Mouse (Mus musculus): Measurements from ENCODE around the gene Ank2. TPM values are rescaled to one million over a fixed set of nuclear protein-coding genes. Genes with fewer than 3 reads are reported as not detected.

The Ank2 gene
- polyA plus RNA-seq, 3 experiments from 2014 or later, result 0.41 to 0.54 TPM; not detected in 1

DNA sequence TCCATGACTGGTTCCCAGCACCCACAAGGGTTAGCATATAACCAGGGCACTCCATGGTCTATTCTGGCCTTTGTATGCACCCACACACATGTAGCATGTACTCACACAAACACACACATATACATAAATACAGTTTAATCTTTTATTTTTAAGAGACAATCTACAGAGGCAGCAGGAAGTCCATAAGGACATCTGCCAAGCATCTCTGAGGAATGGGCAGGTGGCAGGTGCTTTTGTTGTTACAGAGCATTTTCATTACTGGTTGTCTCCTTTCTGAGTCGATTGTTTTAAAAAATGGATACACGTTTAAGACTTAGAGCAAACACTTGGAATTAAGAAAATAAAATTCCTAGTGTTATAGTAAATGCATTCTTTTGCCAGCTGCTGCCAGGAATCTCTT, 390.7 kb downstream of the Ank2 start:
- ATAC-seq, result no peak

DNA sequence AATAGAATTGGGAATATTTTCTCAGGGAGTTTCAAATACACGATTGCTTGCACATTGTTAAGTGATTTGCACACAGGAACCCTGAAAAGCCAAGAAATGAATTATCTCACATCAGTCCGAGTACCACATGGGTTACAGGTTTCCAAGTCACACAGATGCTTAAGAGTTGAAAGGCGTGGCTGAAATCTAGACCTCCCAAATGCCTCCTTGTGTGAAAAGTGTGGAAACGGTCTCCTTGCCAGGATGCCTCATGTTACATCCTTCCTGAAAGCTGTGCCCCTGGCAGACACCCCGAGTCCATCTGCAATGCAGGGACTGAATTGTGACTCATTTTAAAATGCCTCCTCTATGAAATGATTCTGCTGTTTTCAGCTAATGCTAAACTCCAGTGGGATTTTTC, 391.9 kb downstream of the Ank2 start:
- ATAC-seq, result no peak

DNA sequence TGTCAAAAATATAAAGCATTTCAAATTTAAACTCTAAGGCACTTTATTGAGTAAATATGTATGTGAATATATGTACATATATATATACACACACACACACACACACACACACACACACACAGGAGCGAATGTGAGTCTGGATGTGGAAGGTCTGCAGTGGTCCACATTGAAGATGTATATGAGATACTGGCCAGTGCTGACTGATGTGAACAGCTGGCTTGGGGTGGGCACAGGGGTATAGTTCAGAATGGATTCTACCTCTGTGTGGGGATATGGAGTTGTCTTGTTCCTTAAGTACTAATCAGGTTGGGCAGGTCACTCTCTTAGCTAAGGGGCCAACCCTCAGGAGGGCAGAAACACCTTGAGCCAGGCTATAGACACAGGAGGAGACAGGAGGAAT, 397.8 kb downstream of the Ank2 start:
- no peak for ATAC-seq

DNA sequence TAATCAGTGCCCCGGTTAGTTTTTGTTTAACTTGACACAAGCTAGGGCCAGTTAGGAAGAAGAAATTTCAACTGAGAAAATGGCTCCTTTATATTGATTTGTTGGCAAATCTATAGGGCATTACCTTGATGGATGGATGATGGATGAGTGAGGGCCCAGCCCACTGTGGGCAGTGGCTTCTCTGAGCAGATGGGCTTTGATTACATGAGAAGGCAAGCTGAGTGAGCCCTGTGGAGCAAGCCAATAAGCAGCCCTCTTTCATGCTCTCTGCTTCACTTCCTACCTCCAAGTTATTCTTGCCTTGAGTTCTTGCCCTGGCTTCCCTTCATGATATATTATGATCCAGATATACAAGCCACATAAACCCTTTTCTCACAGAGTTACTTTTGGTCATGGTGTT, 401.4 kb downstream of the Ank2 start:
- no peak for ATAC-seq

GRCm38 (mm10) chr3:127097106-127097505, 402.0 kb downstream of the Ank2 start:
- ATAC-seq, result no peak

DNA sequence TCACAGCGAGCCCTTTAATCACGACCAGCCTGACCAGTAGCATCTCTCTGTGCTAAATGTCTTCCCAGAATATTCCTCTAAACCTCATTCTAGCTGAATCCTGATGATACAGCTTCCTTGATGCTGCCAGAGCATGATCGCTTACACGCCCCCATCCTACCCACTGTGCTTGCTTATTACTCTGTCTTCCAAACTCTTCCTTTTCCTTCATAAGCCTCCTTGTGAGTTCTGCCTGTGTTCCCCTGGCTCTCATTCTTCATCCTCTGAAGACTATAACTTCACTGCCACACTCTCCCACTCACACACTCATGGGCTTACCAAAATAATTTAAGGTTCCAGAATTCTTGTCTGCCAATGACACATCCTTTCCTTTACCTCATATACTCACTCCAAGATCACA, 405.5 kb downstream of the Ank2 start:
- no peak for ATAC-seq

- ATAC-seq, result no peak
Measured at GRCm38 (mm10) chr3:127087574-127087973, 411.6 kb downstream of the Ank2 start.

DNA sequence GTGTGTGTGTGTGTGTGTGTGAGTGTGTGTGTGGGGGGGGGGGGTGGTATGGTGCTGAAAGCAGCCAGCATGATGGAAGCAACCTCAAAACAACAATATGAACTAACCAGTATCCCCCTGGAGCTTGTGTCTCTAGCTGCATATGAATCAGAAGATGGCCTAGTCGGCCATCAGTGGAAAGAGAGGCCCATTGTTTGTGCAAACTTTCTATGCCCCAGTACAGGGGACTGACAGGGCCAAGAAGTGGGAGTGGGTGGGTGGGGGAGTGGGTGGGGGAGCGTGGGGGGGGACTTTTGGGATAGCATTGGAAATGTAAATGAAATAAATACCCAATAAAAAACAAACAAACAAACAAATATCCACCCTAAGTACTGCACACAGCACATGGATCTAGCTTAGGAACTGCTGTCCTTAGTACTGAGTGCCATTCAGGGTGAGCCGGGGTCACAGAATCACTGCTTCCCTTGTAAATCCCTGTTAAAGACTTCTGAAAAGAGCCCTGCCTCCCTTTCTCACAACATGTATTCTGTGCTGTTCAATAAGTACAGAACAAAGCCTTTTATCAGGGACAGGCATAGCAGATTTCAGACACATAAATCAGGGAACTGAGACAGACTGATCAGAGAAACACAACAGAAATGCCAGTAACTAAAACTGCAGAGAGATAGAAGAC, 412.2 kb downstream of the Ank2 start:
- no peak for ATAC-seq

- no peak for ATAC-seq
Measured at GRCm38 (mm10) chr3:127077369-127077768, 421.8 kb downstream of the Ank2 start.

DNA sequence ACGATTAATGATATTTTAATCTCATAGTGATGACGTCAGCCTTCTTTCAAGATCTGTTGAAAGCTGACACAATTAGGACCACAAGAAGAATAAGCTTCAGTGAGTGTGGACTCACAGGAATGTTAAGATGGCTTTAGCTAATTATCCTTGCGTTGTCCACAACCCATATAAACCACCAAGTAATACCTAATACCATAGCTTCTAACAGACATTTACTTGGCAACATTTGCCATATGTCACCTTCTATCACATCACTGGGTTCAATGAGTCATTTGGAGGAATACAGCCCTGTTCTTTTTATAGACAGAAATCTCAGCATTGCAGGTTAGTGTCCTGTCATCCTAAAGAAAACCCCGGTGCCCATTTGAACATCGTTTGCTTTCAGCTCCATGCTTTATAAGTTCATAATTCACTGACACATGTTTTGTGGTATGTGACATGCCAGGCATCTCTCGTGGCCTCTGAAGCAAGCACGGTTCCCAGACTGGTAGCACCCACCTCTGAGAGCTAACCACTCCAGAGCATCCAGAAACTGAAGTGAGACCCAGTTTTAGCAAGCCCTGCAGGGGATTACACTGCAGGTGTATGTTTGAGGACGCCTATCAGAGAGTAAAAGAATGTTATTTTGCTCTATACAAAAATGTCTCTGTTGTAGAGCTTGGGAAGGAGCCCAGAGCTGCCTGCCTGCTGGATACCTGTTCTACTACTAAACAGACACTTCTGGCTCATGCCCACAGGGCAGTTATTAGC, 423.4 kb downstream of the Ank2 start:
- no peak for ATAC-seq

DNA sequence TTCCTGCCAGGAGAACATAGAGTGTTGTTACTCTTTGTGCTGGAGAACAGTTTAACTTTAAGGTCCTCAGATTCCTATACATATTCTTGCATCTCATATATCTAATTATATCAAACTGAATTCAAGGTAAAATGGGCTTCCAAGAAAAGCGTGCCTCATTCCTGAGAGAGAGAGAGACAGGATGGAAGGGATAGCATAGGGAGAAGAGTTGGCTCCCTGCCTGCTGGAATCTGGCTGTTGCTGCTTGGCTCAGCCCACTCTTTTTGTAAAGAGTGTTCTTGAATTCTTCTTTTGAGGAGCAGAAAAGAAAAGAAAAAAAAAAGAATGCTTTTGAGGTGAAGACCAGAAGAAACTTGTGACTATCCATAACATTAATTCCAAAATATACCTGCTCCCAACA, 427.7 kb downstream of the Ank2 start:
- ATAC-seq, result no peak

DNA sequence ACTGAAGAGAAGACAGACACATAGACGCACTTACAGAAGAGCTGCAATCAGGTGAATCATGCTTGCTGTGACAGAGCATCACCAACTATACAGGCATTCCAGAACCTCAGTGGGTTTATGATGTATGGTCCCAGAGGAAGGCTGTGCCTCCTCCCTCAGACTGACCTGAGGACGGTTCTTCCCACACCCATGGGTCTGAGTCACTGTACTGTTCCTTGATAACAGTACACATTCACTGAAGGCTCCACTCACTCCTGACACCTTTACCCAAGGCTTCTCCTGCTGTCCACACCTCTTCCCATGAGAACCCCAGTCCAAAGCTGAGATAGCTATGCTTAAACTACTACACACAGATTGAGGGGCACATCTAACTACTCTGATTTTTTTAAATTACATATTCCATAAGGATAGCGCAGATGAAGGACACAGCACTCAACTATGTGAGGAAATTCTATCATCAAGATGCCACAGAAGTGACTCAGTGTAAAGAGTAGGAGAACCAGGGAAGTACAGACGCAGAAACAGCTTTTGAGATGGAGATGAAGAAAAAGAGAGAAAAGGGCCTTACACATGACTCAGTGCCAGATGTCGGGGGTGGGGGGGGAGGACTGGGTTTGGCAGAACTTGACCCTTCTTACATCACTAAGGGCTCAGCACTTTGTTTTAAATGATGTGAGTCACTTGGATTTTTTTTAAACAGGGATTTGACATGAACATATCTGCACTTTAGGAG, 435.3 kb downstream of the Ank2 start:
- ATAC-seq, result no peak

DNA sequence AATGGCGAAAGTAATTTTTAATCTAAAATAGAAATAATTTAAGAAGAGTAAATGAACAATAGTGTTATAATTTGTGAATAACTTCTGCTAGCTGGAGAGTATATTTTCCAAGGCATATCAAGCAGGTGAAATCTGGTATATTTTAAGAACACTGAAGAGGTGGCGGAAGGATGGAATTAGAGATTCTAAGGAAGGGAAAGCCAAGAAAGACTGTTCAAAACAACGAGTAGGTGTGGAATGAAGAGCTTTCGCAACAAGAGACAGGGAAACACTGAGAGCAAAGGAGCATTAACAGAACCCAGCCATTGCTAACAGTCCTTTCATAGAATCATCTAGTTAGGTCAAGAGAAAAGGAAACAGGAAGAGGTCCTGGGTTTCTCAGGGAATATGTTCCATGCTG, 439.5 kb downstream of the Ank2 start:
- ATAC-seq, result no peak

GRCm38 (mm10) chr3:127041288-127041687, 457.9 kb downstream of the Ank2 start:
- no peak for ATAC-seq

GRCm38 (mm10) chr3:127038570-127038969, 460.6 kb downstream of the Ank2 start:
- ATAC-seq, result no peak

- ATAC-seq, result no peak
Measured at GRCm38 (mm10) chr3:127036118-127036517, 463.0 kb downstream of the Ank2 start.

GRCm38 (mm10) chr3:127035540-127035939, 463.6 kb downstream of the Ank2 start:
- ATAC-seq, result no peak

DNA sequence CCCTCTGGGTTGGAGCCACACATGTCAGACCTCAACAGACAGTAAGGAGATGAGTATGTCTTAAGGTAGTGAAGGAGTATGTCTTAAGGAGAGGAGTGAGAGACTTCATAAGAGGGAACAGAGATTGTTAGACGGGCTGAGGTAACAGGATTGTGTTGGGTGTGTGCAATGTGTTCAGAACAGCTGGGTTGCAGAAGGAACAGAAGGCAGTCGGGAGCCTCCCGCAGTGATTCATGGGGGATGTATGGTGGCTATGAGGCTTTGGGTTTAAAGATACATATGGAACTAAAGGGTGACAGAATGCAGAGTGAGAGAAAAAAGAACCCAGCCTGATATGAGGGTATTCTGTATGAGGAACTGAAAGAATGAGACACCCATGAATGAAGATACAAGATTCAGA, 464.2 kb downstream of the Ank2 start:
- ATAC-seq, result no peak

GRCm38 (mm10) chr3:127023992-127024391, 475.2 kb downstream of the Ank2 start:
- no peak for ATAC-seq

- no peak for ATAC-seq
Measured at GRCm38 (mm10) chr3:127020167-127020566, 479.0 kb downstream of the Ank2 start.

GRCm38 (mm10) chr3:127019728-127020127, 479.4 kb downstream of the Ank2 start:
- no peak for ATAC-seq

DNA sequence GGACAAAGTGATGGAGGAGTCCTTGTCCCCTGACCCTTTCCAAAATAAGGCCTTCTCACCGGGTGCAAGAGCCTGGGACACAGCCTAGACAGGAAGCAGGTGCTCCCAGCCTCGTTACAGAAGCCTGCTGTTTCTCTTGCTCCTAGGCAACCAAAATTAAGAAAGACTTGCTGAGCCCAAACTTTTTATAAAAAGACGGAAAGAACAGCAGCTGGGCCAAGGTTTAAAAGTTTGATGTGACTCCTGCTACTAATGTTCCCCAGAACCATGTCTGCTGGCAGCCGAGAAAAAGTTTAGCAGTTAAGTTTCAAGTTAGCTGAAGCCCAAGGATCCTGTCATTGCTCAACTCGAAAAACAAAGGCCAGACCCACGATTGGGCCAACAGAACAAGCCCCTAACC, 480.0 kb downstream of the Ank2 start:
- no peak for ATAC-seq

GRCm38 (mm10) chr3:127017523-127017922, 481.6 kb downstream of the Ank2 start:
- ATAC-seq, result no peak

- no peak for ATAC-seq
Measured at GRCm38 (mm10) chr3:127015596-127015995, 483.6 kb downstream of the Ank2 start.

All from inflammation-experienced regulatory T-cells, adult 6 months (primary cell).